Mouse (Mus musculus): ENCODE results near the gene Gipc2.

Gene Gipc2

DNA sequence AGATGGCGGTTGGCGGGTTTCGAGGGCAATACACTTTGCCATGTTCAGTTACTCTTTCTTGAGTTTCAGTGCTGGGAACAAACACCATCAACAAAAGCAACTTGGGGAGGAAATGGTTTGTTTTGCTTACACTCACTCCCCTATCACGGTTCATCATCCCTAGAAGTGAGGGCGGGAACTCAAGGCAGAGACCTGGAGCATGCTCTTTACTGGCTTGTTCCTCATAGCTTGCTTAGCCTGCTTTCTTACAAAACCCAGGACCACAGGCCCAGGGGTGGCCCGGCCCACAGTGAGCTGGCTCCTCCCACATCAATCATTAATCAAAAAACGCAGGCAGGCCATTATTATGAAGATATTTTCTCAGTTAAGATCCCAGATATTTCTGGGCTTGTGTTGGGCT, 89.9 kb downstream of the Gipc2 start:
- no peak for DNase-seq (ENCODE audit: low read depth)

- DNase-seq (ENCODE audit: low read depth): no peak
These were observed 97.0 kb downstream of the Gipc2 start for GRCm38 (mm10) chr3:152069001-152069400.

DNA sequence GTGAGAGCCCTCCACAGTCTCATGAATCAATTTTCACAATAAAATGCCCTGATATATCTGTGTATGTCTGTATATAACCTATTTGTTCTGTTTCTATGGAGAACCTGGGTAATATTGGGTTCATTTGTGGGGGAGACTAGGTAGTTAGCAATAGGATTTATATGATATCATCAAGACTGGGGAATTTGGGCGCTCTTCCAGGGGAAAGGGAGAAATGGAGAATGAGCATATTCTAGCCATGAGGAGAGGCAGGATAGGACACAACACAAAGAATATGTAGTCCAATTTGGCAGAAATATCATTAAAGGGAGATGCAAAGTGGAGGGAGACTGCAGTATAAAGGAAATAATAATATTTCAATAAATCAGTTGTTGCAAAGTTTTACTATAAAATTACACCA, 97.7 kb downstream of the Gipc2 start:
- no peak for DNase-seq (ENCODE audit: low read depth)

GRCm38 (mm10) chr3:152066696-152067095, 99.3 kb downstream of the Gipc2 start:
- DNase-seq (ENCODE audit: low read depth): no peak

- no peak for DNase-seq (ENCODE audit: low read depth)
These were observed 100.2 kb downstream of the Gipc2 start for GRCm38 (mm10) chr3:152065806-152066205.

- no peak for DNase-seq (ENCODE audit: low read depth)
These were observed 101.9 kb downstream of the Gipc2 start for GRCm38 (mm10) chr3:152064166-152064565.

DNA sequence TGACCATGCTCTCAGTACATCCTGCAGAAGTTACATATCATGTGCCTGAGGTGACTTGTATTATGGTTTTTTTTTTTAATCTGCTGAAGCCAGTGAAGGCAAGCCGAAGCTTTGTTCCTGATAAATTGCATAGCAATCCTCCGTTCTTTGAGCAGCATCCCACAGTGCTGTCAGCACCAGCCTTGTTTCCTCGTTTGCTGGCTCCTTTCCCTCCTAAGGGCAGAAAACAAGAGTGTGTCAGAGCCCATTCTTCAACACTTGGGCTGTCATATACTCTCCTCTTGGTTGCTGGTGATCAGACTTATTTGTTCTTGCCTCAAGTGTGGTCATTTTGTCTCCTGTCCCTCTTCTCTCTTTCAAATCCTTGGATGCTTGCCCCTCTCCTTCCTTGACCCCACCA, 103.2 kb downstream of the Gipc2 start:
- DNase-seq (ENCODE audit: low read depth): no peak

- no peak for DNase-seq (ENCODE audit: low read depth)
These were observed 104.9 kb downstream of the Gipc2 start for GRCm38 (mm10) chr3:152061145-152061544.

GRCm38 (mm10) chr3:152058235-152058634, 107.8 kb downstream of the Gipc2 start:
- DNase-seq (ENCODE audit: low read depth): no peak

GRCm38 (mm10) chr3:152054260-152054659, 111.8 kb downstream of the Gipc2 start:
- no peak for DNase-seq (ENCODE audit: low read depth)

DNA sequence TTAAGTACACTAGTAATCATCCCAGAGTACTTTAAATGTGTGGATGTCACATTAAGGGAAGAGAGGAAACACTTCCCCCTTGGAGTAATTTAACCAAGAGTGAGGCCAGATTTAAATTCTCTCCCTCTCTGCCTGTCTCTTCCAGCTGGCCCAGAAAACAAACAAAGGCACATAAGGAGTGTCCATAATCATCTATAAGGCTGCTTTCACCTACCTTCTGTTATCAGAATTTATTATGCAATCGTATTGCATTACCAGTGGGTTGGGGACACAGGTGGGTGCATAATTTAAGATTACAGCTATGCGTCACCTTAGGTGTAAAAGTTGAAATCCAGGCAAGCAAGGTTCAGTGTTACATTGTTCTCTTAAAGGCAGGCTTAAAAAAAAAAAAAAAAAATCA, 114.1 kb downstream of the Gipc2 start:
- no peak for DNase-seq (ENCODE audit: low read depth)

DNA sequence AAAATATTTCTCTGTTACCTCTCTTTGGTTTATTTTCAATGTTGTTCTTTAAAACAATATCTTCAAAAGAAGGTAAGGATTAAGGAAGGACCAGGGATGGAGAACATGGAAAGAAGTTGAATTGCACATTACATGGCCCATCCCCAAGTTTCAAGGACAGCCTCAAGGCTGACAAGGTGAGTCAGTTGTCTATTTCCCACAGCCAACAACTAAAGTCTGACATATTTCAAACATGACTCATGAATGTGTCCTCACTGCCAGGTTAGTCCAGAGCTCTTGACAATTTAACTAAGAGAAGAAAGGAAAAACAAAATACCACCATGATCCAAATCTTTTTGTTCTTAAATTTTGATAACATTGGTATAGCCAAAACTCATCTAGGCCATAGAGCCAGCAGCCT, 118.1 kb downstream of the Gipc2 start:
- no peak for DNase-seq (ENCODE audit: low read depth)

- no peak for DNase-seq (ENCODE audit: low read depth)
These were observed 119.1 kb downstream of the Gipc2 start for GRCm38 (mm10) chr3:152046895-152047294.

Measured in fibroblast of lung, adult 2 months (primary cell).